Mouse (Mus musculus): ENCODE data around the gene Atg16l2. TPM values are rescaled to one million over a fixed set of nuclear protein-coding genes. Genes with fewer than 3 reads are reported as not detected.
A peak's percentile ranks its signal among the peaks of the same experiment; 100 is the strongest.

Atg16l2 gene
- total RNA-seq, 1 experiment, result 24.2 TPM

GRCm38 (mm10) chr7:101298375-101298774, 3.7 kb downstream of the Atg16l2 start:
- no peak overlapping the region for H3K4me3 ChIP-seq (ENCODE audit: insufficient read depth in 1 of 2, low read depth in 1 of 2, low read length in 2 of 2, poor library complexity in 1 of 2, severe bottlenecking in 1 of 2)
- H3K9ac ChIP-seq (ENCODE audit: insufficient read depth, low read depth, low read length, poor library complexity, severe bottlenecking), result no peak overlapping the region
- no peak overlapping the region for H3K27ac ChIP-seq (ENCODE audit: insufficient read depth, low read depth, low read length, poor library complexity, severe bottlenecking)
- no peak for DNase-seq (ENCODE audit: low read depth, low spot score)
- TF ChIP-seq ZC3H11A (IDR thresholded peaks at IDR 0.05; ENCODE audit: borderline replicate concordance, low read depth, low read length), result no peak
- no peak for TF ChIP-seq HCFC1 (IDR thresholded peaks at IDR 0.05; ENCODE audit: borderline replicate concordance, insufficient read depth, low read length)
- no peak for TF ChIP-seq CHD2 (IDR thresholded peaks at IDR 0.05; ENCODE audit: low read depth, low read length)
- no peak for TF ChIP-seq ZNF384 (IDR thresholded peaks at IDR 0.05; ENCODE audit: low read depth, low read length)
- TF ChIP-seq MAFK (IDR thresholded peaks at IDR 0.05; ENCODE audit: insufficient read depth, low read depth, low read length), result no peak
- 0 out of 2 replicates have a peak, but pooled peaks cover 2% of the 10 kb centered on the region for H3K36me3 ChIP-seq (ENCODE audit: control insufficient read depth, insufficient read depth, low read length, poor library complexity, severe bottlenecking)
- in situ Hi-C loops (cut with MboI; ENCODE audit: low sequenced_read_pairs in 2 of 2, unreplicated experiment in 2 of 2), result loop anchor here in 1 of 2 experiments (25.0 kb wide), 1 partner anchor 236 kb away; no protein-coding TSS in a partner anchor
- no peaks in the 10 kb centered on the region for H3K9me3 ChIP-seq (ENCODE audit: control insufficient read depth, insufficient read depth, low read depth, low read length)
- peaks cover 0 to 7% of the 10 kb centered on the region in 2 experiments; a peak in 1 of 4 replicates for H3K4me1 ChIP-seq (ENCODE audit: control insufficient read depth in 2 of 2, insufficient read depth in 2 of 2, low read length in 2 of 2, poor library complexity in 1 of 2)

GRCm38 (mm10) chr7:101297023-101297405, 5.0 kb downstream of the Atg16l2 start:
- TF ChIP-seq ZNF384 (IDR thresholded peaks at IDR 0.05; ENCODE audit: low read depth, low read length), result no peak
- no peak for TF ChIP-seq CHD2 (IDR thresholded peaks at IDR 0.05; ENCODE audit: low read depth, low read length)
- no peak for TF ChIP-seq HCFC1 (IDR thresholded peaks at IDR 0.05; ENCODE audit: borderline replicate concordance, insufficient read depth, low read length)
- TF ChIP-seq MAFK (IDR thresholded peaks at IDR 0.05; ENCODE audit: insufficient read depth, low read depth, low read length), result no peak
- TF ChIP-seq ZC3H11A (IDR thresholded peaks at IDR 0.05; ENCODE audit: borderline replicate concordance, low read depth, low read length), result no peak
- peaks cover 0 to 4% of the 10 kb centered on the region in 2 experiments; a peak in 1 of 4 replicates for H3K4me1 ChIP-seq (ENCODE audit: control insufficient read depth in 2 of 2, insufficient read depth in 2 of 2, low read length in 2 of 2, poor library complexity in 1 of 2)
- 0 out of 2 replicates have a peak, but pooled peaks cover 2% of the 10 kb centered on the region for H3K36me3 ChIP-seq (ENCODE audit: control insufficient read depth, insufficient read depth, low read length, poor library complexity, severe bottlenecking)
- DNase-seq (ENCODE audit: low read depth, low spot score), result no peak
- no peak overlapping the region for H3K9ac ChIP-seq (ENCODE audit: insufficient read depth, low read depth, low read length, poor library complexity, severe bottlenecking)
- H3K27ac ChIP-seq (ENCODE audit: insufficient read depth, low read depth, low read length, poor library complexity, severe bottlenecking), result no peak overlapping the region
- no peaks in the 10 kb centered on the region for H3K9me3 ChIP-seq (ENCODE audit: control insufficient read depth, insufficient read depth, low read depth, low read length)
- in situ Hi-C loops (cut with MboI; ENCODE audit: low sequenced_read_pairs in 2 of 2, unreplicated experiment in 2 of 2), result loop anchor here in 1 of 2 experiments (25.0 kb wide), 1 partner anchor 235 kb away; no protein-coding TSS in a partner anchor
- H3K4me3 ChIP-seq (ENCODE audit: insufficient read depth in 1 of 2, low read depth in 1 of 2, low read length in 2 of 2, poor library complexity in 1 of 2, severe bottlenecking in 1 of 2), result no peak overlapping the region

- H3K36me3 ChIP-seq (ENCODE audit: control insufficient read depth, insufficient read depth, low read length, poor library complexity, severe bottlenecking), result 0 out of 2 replicates have a peak, but pooled peaks cover 2% of the 10 kb centered on the region
- H3K27ac ChIP-seq (ENCODE audit: insufficient read depth, low read depth, low read length, poor library complexity, severe bottlenecking), result no peak overlapping the region
- H3K9me3 ChIP-seq (ENCODE audit: control insufficient read depth, insufficient read depth, low read depth, low read length), result no peaks in the 10 kb centered on the region
- H3K9ac ChIP-seq (ENCODE audit: insufficient read depth, low read depth, low read length, poor library complexity, severe bottlenecking), result peak overlapping the region; percentile 35; the same call in 1 of the 2 replicates
- H3K4me1 ChIP-seq (ENCODE audit: control insufficient read depth in 2 of 2, insufficient read depth in 2 of 2, low read length in 2 of 2, poor library complexity in 1 of 2), result peaks cover 0 to 4% of the 10 kb centered on the region in 2 experiments; a peak in 1 of 4 replicates
- in situ Hi-C loops (cut with MboI; ENCODE audit: low sequenced_read_pairs in 2 of 2, unreplicated experiment in 2 of 2), result loop anchor here in 1 of 2 experiments (25.0 kb wide), 1 partner anchor 234 kb away; no protein-coding TSS in a partner anchor
- H3K4me3 ChIP-seq (ENCODE audit: insufficient read depth in 1 of 2, low read depth in 1 of 2, low read length in 2 of 2, poor library complexity in 1 of 2, severe bottlenecking in 1 of 2), result peak overlapping the region in 1 of 2 experiments; percentile 38; a peak in 2 of 4 replicates
- DNase-seq (ENCODE audit: low read depth, low spot score), result peak; percentile 51
- TF ChIP-seq MAFK (IDR thresholded peaks at IDR 0.05; ENCODE audit: insufficient read depth, low read depth, low read length) (no peak), ZC3H11A (IDR thresholded peaks at IDR 0.05; ENCODE audit: borderline replicate concordance, low read depth, low read length) (no peak), HCFC1 (IDR thresholded peaks at IDR 0.05; ENCODE audit: borderline replicate concordance, insufficient read depth, low read length) (no peak), CHD2 (IDR thresholded peaks at IDR 0.05; ENCODE audit: low read depth, low read length) (no peak), ZNF384 (IDR thresholded peaks at IDR 0.05; ENCODE audit: low read depth, low read length) (no peak)
Measured at GRCm38 (mm10) chr7:101296252-101297022, 5.6 kb downstream of the Atg16l2 start.

DNA sequence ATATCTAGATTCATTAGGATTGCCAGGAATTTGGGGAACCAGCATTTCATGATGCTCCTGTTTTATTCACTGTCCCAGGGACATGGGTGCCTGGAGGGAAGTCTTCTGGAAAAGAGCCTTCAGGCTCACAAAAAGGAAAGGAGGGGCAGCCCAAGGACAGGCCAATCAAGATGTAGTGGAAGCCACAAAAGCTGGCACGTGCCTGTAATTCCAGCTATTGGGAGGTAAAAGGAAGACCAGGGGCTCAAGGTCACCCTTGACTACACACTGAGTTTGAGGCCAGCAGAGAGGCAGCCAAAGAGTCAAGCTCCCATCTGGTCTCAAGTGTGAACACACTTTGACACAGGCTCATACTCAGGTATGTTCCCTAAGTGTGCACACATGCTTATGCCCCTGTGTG, 6.6 kb downstream of the Atg16l2 start:
- 0 out of 2 replicates have a peak, but pooled peaks cover 2% of the 10 kb centered on the region for H3K36me3 ChIP-seq (ENCODE audit: control insufficient read depth, insufficient read depth, low read length, poor library complexity, severe bottlenecking)
- H3K27ac ChIP-seq (ENCODE audit: insufficient read depth, low read depth, low read length, poor library complexity, severe bottlenecking), result no peak overlapping the region
- no peak overlapping the region for H3K9ac ChIP-seq (ENCODE audit: insufficient read depth, low read depth, low read length, poor library complexity, severe bottlenecking)
- in situ Hi-C loops (cut with MboI; ENCODE audit: low sequenced_read_pairs in 2 of 2, unreplicated experiment in 2 of 2), result loop anchor here in 1 of 2 experiments (25.0 kb wide), 1 partner anchor 233 kb away; no protein-coding TSS in a partner anchor
- peaks cover 0 to 4% of the 10 kb centered on the region in 2 experiments; a peak in 1 of 4 replicates for H3K4me1 ChIP-seq (ENCODE audit: control insufficient read depth in 2 of 2, insufficient read depth in 2 of 2, low read length in 2 of 2, poor library complexity in 1 of 2)
- DNase-seq (ENCODE audit: low read depth, low spot score), result peak; percentile 40
- H3K4me3 ChIP-seq (ENCODE audit: insufficient read depth in 1 of 2, low read depth in 1 of 2, low read length in 2 of 2, poor library complexity in 1 of 2, severe bottlenecking in 1 of 2), result no peak overlapping the region
- no peak for TF ChIP-seq ZC3H11A (IDR thresholded peaks at IDR 0.05; ENCODE audit: borderline replicate concordance, low read depth, low read length)
- TF ChIP-seq HCFC1 (IDR thresholded peaks at IDR 0.05; ENCODE audit: borderline replicate concordance, insufficient read depth, low read length), result no peak
- no peak for TF ChIP-seq MAFK (IDR thresholded peaks at IDR 0.05; ENCODE audit: insufficient read depth, low read depth, low read length)
- TF ChIP-seq CHD2 (IDR thresholded peaks at IDR 0.05; ENCODE audit: low read depth, low read length), result no peak
- TF ChIP-seq ZNF384 (IDR thresholded peaks at IDR 0.05; ENCODE audit: low read depth, low read length), result no peak
- no peaks in the 10 kb centered on the region for H3K9me3 ChIP-seq (ENCODE audit: control insufficient read depth, insufficient read depth, low read depth, low read length)
